Mouse (Mus musculus) spleen, adult 2 months (tissue): Measurements from ENCODE around the gene Zfp872.

Experiments used
- CTCF ChIP-seq: fragments of 200-500 bp; IDR thresholded peaks from 2 replicates; pipeline ENCODE4 v1.5.1; 2011; ENCODE audit warnings: mild to moderate bottlenecking, inconsistent platforms; ENCODE audit not compliant: insufficient read depth, insufficient read length, insufficient replicate concordance; ENCODE audit errors: extremely low read depth
- POLR2A ChIP-seq: fragments of 200-500 bp; IDR thresholded peaks from 2 replicates; pipeline ENCODE4 v1.6.1; 2011; ENCODE audit warnings: low read depth, low read length, inconsistent platforms

DNA sequence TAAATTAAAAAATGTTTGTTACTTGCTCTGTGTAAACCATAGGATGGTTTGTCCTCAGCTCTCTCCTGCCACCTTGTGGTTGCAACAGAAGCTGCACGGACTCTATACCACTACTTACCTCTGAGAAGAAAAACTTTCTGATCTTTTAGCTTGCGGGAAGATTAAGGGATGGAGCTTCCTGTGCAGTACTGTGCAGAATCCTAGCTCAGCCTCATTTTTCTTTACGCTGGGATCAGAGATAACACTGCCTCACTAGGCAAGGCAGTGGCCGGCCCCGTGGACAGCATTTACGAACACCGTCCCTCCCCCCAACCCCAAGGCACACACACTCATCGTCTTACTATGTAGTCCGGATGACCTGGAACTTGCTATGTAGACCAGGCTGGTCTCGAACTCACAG is 32.3 kb upstream of the Zfp872 start:
- no peak for TF ChIP-seq POLR2A
- TF ChIP-seq CTCF, result peak; percentile 72; the same call in 1 of the 2 replicates
